Mouse (Mus musculus): ENCODE data around the gene Gm49388.

DNA sequence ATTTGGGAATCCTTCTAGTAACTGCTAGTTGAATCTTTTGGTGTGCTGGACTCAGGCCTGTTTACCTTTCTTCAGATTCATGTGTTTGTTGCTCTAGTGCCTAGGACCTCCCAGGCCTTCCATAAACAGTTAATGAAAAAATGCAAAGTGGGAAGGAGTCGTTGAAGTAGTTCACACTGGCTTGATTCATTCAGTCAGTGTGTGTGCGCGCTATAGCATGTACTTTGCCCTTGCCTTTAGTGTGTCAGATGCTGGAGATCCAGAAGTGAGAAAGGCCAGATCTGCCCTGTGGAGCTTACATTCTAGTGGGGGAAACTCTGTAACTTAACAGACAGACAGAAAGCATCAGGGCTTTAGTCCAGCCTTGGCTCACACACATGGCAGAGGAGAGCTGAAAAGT is 24.9 kb upstream of the Gm49388 start:
- no peak for TF ChIP-seq CTCF (IDR thresholded peaks at IDR 0.05)
- TF ChIP-seq EP300 (IDR thresholded peaks at IDR 0.05), result no peak
